Comparison of ENCODE assay signal across 25 mouse cellular contexts in the genomic region with DNA sequence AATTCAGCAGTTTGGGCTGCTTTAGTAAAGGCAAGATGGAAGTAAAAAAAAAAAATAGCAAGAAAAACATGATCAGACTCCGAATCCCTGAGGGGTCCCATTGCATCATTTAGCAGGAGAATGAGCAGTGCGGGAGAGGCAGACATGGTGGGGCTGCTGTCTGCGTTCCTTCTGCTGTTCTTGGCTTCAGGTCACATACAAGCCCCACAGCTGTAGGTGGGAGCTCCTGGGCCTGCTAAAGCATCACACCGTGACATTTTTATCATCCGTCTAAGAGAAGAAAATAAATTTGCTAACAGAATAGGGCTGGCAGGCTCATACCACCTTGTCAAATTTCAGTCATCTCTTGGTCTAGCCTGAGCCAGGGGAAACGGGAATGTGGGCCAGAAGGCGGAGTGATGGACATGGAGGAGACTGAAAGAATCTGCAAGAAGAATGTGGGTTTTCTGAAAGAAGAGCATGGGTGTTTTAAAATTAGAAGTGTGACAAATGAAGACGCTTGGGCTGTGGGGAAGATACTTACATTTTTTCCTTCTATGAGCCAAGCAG.
A peak's percentile ranks its signal among the peaks of the same experiment; 100 is the strongest.
DNase-seq lines count a peak whose midpoint lies in the region; ATAC-seq and TF ChIP-seq lines count a peak whose summit lies in the region.
"Had no signal": no experiment of that assay in that cellular context is flagged by ENCODE, and none has a peak within 500 bp of the region (broad histone marks: within the 10 kb centered on the region; RNA-seq: fewer than 3 reads in every experiment).

No protein-coding gene starts in this region.

- no peak overlapping the region for H3K4me3 ChIP-seq in layer of hippocampus, adult 2 months
- H3K4me3 ChIP-seq in neural tube, embryonic 13.5 days, result no peak overlapping the region
- no peak overlapping the region for H3K4me3 ChIP-seq in neural tube, embryonic 15.5 days (replicated peaks)
- H3K4me3 ChIP-seq: forebrain, embryonic 13.5 days; hindbrain, embryonic 10.5 days; intestine, embryonic 15.5 days; liver, embryonic 13.5 days; stomach, embryonic 15.5 days had no signal

- H3K27ac ChIP-seq in layer of hippocampus, adult 2 months, result peak overlapping the region; percentile 72
- H3K27ac ChIP-seq in neural tube, embryonic 13.5 days (replicated peaks), result peak overlapping the region; percentile 18; the same call in 1 of the 2 replicates
- H3K27ac ChIP-seq in neural tube, embryonic 15.5 days (replicated peaks), result no peak overlapping the region
- H3K27ac ChIP-seq: forebrain, embryonic 13.5 days; hindbrain, embryonic 10.5 days; intestine, embryonic 15.5 days; liver, embryonic 13.5 days; stomach, embryonic 15.5 days had no signal

- 63% methylated on average over 8 of the region's 8 CpGs for WGBS in neural tube, embryonic 13.5 days
- 70% methylated on average over 8 of the region's 8 CpGs for WGBS in neural tube, embryonic 15.5 days

- H3K4me1 ChIP-seq in neural tube, embryonic 13.5 days (replicated peaks), result 0 out of 2 replicates have a peak, but pooled peaks cover 5% of the 10 kb centered on the region
- H3K4me1 ChIP-seq in neural tube, embryonic 15.5 days, result no peaks in the 10 kb centered on the region
- H3K4me1 ChIP-seq: forebrain, embryonic 13.5 days; hindbrain, embryonic 10.5 days; intestine, embryonic 15.5 days; liver, embryonic 13.5 days; stomach, embryonic 15.5 days had no signal

- H3K4me2 ChIP-seq in neural tube, embryonic 13.5 days, result no peak overlapping the region
- H3K4me2 ChIP-seq in neural tube, embryonic 15.5 days, result no peak overlapping the region
- H3K4me2 ChIP-seq: forebrain, embryonic 13.5 days; heart, embryonic 11.5 days; intestine, embryonic 15.5 days; liver, embryonic 13.5 days; lung, embryonic 14.5 days; stomach, embryonic 15.5 days had no signal

- no peak for TF ChIP-seq CTCF in layer of hippocampus, adult 2 months (conservative IDR thresholded peaks at IDR 0.05)

- peak; percentile 64 to 70 for DNase-seq in frontal cortex, adult 2 months (ENCODE audit: extremely low spot score in 1 of 2, low spot score in 1 of 2)
- DNase-seq in frontal cortex, postnatal 10 days (ENCODE audit: low spot score in 2 of 2), result no peak
- no peak for DNase-seq in layer of hippocampus, adult 2 months (ENCODE audit: low spot score in 2 of 2)
- DNase-seq in layer of hippocampus, postnatal 10 days (ENCODE audit: low spot score in 2 of 2), result no peak
- peak; percentile 74 for DNase-seq in telencephalon, adult 2 months (ENCODE audit: low read depth, low spot score)
- DNase-seq: adrenal gland, postnatal 36 days; B cell, adult 2 months; cerebellum, adult 11-12 months; cerebellum, postnatal 10 days; gastrocnemius, postnatal 10 days; kidney, adult 8-10 months; kidney, postnatal 10 days; liver, embryonic 13.5 days; thymus, adult 18-20 months had no signal

- H3K9ac ChIP-seq in neural tube, embryonic 13.5 days, result no peak overlapping the region
- H3K9ac ChIP-seq in neural tube, embryonic 15.5 days (replicated peaks), result no peak overlapping the region
- H3K9ac ChIP-seq: forebrain, embryonic 13.5 days; intestine, embryonic 15.5 days; liver, embryonic 13.5 days; lung, embryonic 14.5 days; stomach, embryonic 15.5 days had no signal

- H3K9me3 ChIP-seq in neural tube, embryonic 13.5 days, result no peaks in the 10 kb centered on the region
- H3K9me3 ChIP-seq in neural tube, embryonic 15.5 days (replicated peaks), result no peaks in the 10 kb centered on the region
- H3K9me3 ChIP-seq: forebrain, embryonic 13.5 days; G1E; hindbrain, embryonic 10.5 days; intestine, embryonic 15.5 days; liver, embryonic 13.5 days; stomach, embryonic 15.5 days had no signal

- H3K36me3 ChIP-seq in neural tube, embryonic 13.5 days, result no peaks in the 10 kb centered on the region
- no peaks in the 10 kb centered on the region for H3K36me3 ChIP-seq in neural tube, embryonic 15.5 days
- H3K36me3 ChIP-seq: G1E; hindbrain, embryonic 10.5 days; intestine, embryonic 15.5 days; liver, embryonic 13.5 days; stomach, embryonic 15.5 days had no signal

- no peak for ATAC-seq in neural tube, embryonic 13.5 days (ENCODE audit: low read depth)
- ATAC-seq in neural tube, embryonic 15.5 days (ENCODE audit: low FRiP score), result no peak
- ATAC-seq: forebrain, embryonic 13.5 days; intestine, embryonic 15.5 days; Patski had no signal

- H3K27me3 ChIP-seq in neural tube, embryonic 13.5 days, result no peaks in the 10 kb centered on the region
- H3K27me3 ChIP-seq in neural tube, embryonic 15.5 days (replicated peaks), result no peaks in the 10 kb centered on the region
- H3K27me3 ChIP-seq: CH12.LX; forebrain, embryonic 13.5 days; intestine, embryonic 15.5 days; liver, embryonic 13.5 days; stomach, embryonic 15.5 days had no signal

Comparison
In these comparisons a context has a peak if more than half of its experiments do, and no peak if none do; other contexts are left out.
1. DNase-seq: peak in frontal cortex, adult 2 months (2 of 2) and telencephalon, adult 2 months (single experiment); none in frontal cortex, postnatal 10 days (0 of 2), layer of hippocampus, adult 2 months (0 of 2) and layer of hippocampus, postnatal 10 days (0 of 2).